Mouse (Mus musculus) bone marrow, adult 2 months (tissue): ENCODE measurements around the gene Ncapd3.

Experiments used
- CTCF ChIP-seq: fragments of 200-500 bp; IDR thresholded peaks from 2 replicates; pipeline ENCODE4 v1.5.1; 2011; ENCODE audit warnings: low read length, control low read depth; ENCODE audit not compliant: control insufficient read depth, insufficient read depth
- POLR2A ChIP-seq: fragments of 200-500 bp; IDR thresholded peaks from 2 replicates; pipeline ENCODE4 v1.6.1; 2011; ENCODE audit warnings: low read depth, mild to moderate bottlenecking, control low read depth, low read length, borderline replicate concordance; ENCODE audit not compliant: control insufficient read depth

DNA sequence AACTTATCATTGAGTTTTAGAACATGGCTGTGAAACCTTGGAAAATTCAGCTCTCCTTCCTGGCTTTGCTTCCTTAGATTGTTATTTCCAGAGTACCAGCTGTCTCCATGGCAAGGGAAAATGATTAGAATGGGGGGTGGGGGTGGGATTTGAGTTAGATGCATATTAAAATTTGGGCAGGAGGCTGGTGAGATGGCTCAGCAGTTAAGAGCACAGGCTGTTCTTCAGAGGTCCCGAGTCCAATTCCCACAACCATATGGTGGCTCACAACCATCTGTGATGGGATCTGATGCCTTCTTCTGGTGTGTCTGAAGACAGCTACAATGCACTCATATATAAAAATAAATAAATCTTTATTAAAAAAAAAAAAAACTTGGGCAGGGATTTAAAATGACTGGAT, 24.0 kb upstream of the Ncapd3 start:
- TF ChIP-seq CTCF (no peak), POLR2A (no peak)
